Mouse (Mus musculus): ENCODE results near the gene Cdk5rap2. TPM values are rescaled to one million over a fixed set of nuclear protein-coding genes. Genes with fewer than 3 reads are reported as not detected.

The Cdk5rap2 gene
- total and polyA plus RNA-seq, 3 experiments: 10.5 to 15.4 TPM; not detected in 1

DNA sequence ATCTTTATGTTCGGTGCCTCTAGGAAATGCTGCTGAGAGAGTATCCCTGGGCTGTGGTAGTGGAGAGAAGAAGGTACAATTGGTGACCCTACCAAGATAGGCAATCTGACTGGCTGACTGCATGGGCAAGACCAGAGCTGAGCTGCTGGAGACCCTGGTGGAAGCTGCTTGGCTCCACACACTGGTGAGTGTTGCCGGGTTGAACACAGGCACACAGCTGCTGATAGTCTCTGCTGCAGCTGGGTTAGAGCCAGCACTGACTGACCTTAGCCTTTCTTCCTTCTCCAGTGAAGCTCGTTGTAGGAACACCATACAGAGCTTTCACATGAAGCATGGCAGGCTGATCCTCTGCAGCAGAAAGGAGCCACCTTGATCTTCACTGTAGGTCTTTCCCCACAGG is 182.6 kb downstream of the Cdk5rap2 start:
- Histone ChIP-seq H3K79me2 (ENCODE audit: control insufficient read depth, insufficient read depth, low read length, poor library complexity) (no peaks in the 10 kb centered on the region), H3K27me3 (ENCODE audit: control insufficient read depth in 1 of 2, insufficient read depth in 2 of 2, low read length in 2 of 2) (no peaks in the 10 kb centered on the region), H3K4me1 (ENCODE audit: control insufficient read depth in 1 of 2, insufficient read depth in 2 of 2, low read length in 2 of 2) (no peaks in the 10 kb centered on the region), H3K27ac (ENCODE audit: control insufficient read depth, low read depth, low read length) (no peak overlapping the region), H3K9ac (ENCODE audit: control insufficient read depth, low read depth, low read length, poor library complexity, severe bottlenecking) (no peak overlapping the region), H3K4me3 (ENCODE audit: control insufficient read depth in 1 of 2, insufficient read depth in 1 of 2, low read depth in 2 of 2, low read length in 2 of 2) (no peak overlapping the region), H3K36me3 (ENCODE audit: control insufficient read depth in 1 of 2, insufficient read depth in 2 of 2, low read length in 2 of 2) (no peaks in the 10 kb centered on the region; a peak in 1 of 4 replicates), H3K9me3 (replicated peaks; ENCODE audit: insufficient read depth, low read length) (no peaks in the 10 kb centered on the region)
- no peak for DNase-seq (ENCODE audit: low read depth, low spot score)
- TF ChIP-seq ZMIZ1 (IDR thresholded peaks at IDR 0.05; ENCODE audit: low read depth, low read length): no peak
- no peak for TF ChIP-seq RAD21 (IDR thresholded peaks at IDR 0.05; ENCODE audit: low read depth, low read length)
- TF ChIP-seq GABPA (IDR thresholded peaks at IDR 0.05; ENCODE audit: low read depth, low read length): no peak
- no peak for TF ChIP-seq MAZ (IDR thresholded peaks at IDR 0.05; ENCODE audit: low read depth, low read length)
- TF ChIP-seq NELFE (IDR thresholded peaks at IDR 0.05; ENCODE audit: low read depth, low read length): no peak
- no peak for TF ChIP-seq KAT2A (conservative IDR thresholded peaks at IDR 0.05; ENCODE audit: low read depth, low read length)
- no peak for TF ChIP-seq JUND (IDR thresholded peaks at IDR 0.05; ENCODE audit: low read depth, low read length)
- TF ChIP-seq TCF12 (IDR thresholded peaks at IDR 0.05; ENCODE audit: low read depth, low read length): no peak
- no peak for TF ChIP-seq MAX (IDR thresholded peaks at IDR 0.05; ENCODE audit: low read length)
- TF ChIP-seq ZC3H11A (IDR thresholded peaks at IDR 0.05; ENCODE audit: low read depth, low read length): no peak
- no peak for TF ChIP-seq MYB (IDR thresholded peaks at IDR 0.05; ENCODE audit: low read depth, low read length)
- TF ChIP-seq CTCF (IDR thresholded peaks at IDR 0.05 in 2 of 3, conservative IDR thresholded peaks at IDR 0.05 in 1 of 3; ENCODE audit: control insufficient read depth in 1 of 3, insufficient read depth in 1 of 3, low read depth in 2 of 3, low read length in 3 of 3, poor library complexity in 1 of 3, severe bottlenecking in 1 of 3): no peak
- no peak for TF ChIP-seq HCFC1 (IDR thresholded peaks at IDR 0.05; ENCODE audit: low read depth, low read length)

DNA sequence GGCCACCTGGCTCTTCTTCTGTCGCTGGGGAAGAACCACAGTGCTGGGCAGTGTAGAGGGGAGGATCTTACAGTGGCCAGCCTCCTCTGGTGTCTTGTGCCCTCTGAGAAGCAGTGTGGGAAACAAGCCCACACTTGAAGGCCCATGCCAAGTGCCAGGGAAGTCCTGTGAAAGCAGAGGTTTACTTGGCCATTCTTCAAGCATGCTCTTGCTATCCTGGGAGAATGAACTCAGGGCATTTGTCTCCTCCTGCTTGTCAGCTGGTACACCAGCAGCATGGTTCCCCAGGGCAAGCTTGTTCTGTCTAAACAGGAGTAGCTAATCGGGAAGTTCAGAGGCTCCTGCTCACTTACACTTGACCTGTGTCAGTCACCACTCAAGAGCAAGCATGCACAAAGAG is 185.7 kb downstream of the Cdk5rap2 start:
- H3K27me3 ChIP-seq (ENCODE audit: control insufficient read depth in 1 of 2, insufficient read depth in 2 of 2, low read length in 2 of 2): no peaks in the 10 kb centered on the region
- no peak overlapping the region for H3K9ac ChIP-seq (ENCODE audit: control insufficient read depth, low read depth, low read length, poor library complexity, severe bottlenecking)
- H3K27ac ChIP-seq (ENCODE audit: control insufficient read depth, low read depth, low read length): no peak overlapping the region
- TF ChIP-seq KAT2A (conservative IDR thresholded peaks at IDR 0.05; ENCODE audit: low read depth, low read length) (no peak), MXI1 (IDR thresholded peaks at IDR 0.05; ENCODE audit: low read depth, low read length) (no peak), POLR2AphosphoS2 (IDR thresholded peaks at IDR 0.05; ENCODE audit: low read length) (no peak), MYB (IDR thresholded peaks at IDR 0.05; ENCODE audit: low read depth, low read length) (no peak), GABPA (IDR thresholded peaks at IDR 0.05; ENCODE audit: low read depth, low read length) (no peak), MAX (IDR thresholded peaks at IDR 0.05; ENCODE audit: low read length) (no peak), ZC3H11A (IDR thresholded peaks at IDR 0.05; ENCODE audit: low read depth, low read length) (no peak), HCFC1 (IDR thresholded peaks at IDR 0.05; ENCODE audit: low read depth, low read length) (no peak), GATA1 (IDR thresholded peaks at IDR 0.05; ENCODE audit: low read depth, low read length) (no peak), ETS1 (IDR thresholded peaks at IDR 0.05; ENCODE audit: low read depth, low read length) (no peak)
- no peaks in the 10 kb centered on the region; a peak in 1 of 4 replicates for H3K36me3 ChIP-seq (ENCODE audit: control insufficient read depth in 1 of 2, insufficient read depth in 2 of 2, low read length in 2 of 2)
- no peak for DNase-seq (ENCODE audit: low read depth, low spot score)
- H3K4me1 ChIP-seq (ENCODE audit: control insufficient read depth in 1 of 2, insufficient read depth in 2 of 2, low read length in 2 of 2): no peaks in the 10 kb centered on the region; a peak in 1 of 4 replicates
- H3K9me3 ChIP-seq (replicated peaks; ENCODE audit: insufficient read depth, low read length): no peaks in the 10 kb centered on the region
- H3K79me2 ChIP-seq (ENCODE audit: control insufficient read depth, insufficient read depth, low read length, poor library complexity): no peaks in the 10 kb centered on the region
- H3K4me3 ChIP-seq (ENCODE audit: control insufficient read depth in 1 of 2, insufficient read depth in 1 of 2, low read depth in 2 of 2, low read length in 2 of 2): no peak overlapping the region

Data from MEL (cell line).